Mouse (Mus musculus): ENCODE measurements around the gene Olfr1532-ps1. TPM values are rescaled to one million over a fixed set of nuclear protein-coding genes. Genes with fewer than 3 reads are reported as not detected.

Olfr1532-ps1 gene
- polyA plus RNA-seq (2012; rRNA removed; ENCODE audit: low replicate concordance): not detected in 2 replicates

DNA sequence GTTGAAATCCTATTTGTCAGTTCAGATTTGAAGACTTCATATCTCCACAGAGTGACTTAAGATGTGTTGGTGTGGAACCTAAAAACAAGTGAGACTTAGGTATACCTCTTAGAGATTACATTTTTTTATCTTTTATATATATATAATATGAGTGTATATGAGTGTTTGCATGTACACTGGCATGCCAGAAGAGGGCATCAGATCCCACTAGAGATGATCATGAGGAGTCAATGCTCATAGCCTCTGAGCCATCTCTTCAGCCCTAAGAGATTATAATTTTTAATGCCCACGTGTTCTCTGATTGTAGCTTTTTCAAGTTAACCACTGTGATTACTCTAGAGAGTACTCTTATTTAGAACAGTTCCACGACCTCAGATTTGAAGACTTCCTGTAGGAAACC is at the start of gene Olfr1532-ps1:
TSS of gene Olfr1532-ps1 (plus strand) at position 326 of the 400 bp plus-strand sequence.

DNA sequence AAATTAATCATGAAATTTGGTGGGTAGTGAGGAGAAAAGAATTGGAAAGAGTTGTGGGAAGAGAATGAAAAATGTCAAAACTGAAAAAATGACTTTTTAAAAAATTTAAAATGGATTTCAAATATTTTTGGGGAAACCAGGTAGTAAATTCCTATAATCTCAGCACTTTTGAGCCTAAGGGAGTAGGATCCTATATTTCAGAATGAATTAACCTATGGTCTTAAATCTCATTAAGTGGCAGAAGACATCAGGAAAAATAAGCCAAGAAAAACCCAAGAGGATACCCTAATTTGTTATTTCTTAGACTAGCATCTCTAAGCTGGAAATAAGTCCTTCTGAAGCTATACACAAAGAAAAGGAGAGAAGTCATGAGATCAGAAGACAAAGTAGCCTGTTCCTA is 44.9 kb upstream of the Olfr1532-ps1 start, which contains the start of gene Olfr704:
TSS of gene Olfr704 (plus strand) at position 301 of the 400 bp plus-strand sequence.

DNA sequence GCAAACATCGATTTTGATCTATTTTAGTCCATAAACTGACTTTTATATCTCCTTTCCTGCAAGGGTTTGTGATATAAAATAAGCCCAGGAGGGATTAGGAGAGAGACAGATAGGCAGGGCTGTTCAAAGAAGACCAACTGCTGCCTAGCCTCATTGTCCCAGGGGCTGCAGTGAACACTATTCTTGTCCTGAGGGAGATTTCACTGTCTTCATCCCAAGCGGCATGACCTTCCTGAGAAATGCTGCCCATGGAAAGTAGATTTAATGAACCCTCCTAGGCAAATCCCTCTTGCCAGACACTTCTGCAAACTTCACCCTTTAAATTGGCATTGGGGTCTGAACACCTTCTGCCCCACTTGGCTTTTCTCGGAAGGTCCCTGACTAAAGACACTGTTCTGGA is 31.0 kb upstream of the Olfr1532-ps1 start, which contains the start of gene Olfr705:
TSS of gene Olfr705 (minus strand) at position 101 of the 400 bp plus-strand sequence.

DNA sequence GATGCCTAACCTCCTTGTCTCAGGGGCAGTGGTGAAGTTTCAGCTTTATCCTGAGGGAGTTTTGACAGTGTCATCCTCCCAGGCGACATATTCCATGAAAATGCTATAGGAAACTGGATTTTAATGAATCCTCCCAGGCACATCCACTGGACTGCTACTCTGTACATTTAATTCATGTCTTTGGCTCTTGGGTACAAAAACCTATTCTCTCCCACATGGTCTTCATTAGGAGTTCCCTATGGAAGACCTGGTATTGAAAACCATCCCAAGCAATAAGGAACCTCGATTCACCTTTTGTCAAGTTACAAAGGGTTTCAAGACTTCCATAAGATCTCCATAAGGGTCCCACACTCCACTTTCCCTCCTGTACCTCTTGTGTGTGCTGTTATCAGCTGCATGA is 19.7 kb upstream of the Olfr1532-ps1 start, which contains the start of gene Olfr706:
TSS of gene Olfr706 (minus strand) at position 101 of the 400 bp plus-strand sequence.

DNA sequence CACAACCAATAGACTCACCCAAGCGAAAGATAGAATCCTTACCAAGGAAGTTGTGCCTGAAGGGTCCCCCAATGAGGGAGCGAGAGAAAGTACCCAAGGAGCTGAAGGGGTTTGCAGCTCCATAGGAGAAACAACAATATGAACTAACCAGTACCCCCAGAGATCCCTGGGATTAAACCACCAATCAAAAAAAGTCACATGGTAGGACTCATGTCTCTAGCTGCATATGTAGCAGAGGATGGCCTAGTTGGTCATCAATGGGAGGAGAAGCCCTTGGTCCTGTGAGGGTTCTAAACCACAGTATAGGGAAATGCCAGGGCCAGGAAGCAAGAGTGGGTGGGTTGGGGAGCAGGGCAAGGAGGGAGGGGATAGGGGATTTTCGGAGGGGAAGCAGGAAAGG is 6.7 kb upstream of the Olfr1532-ps1 start, which contains the start of gene Olfr707:
TSS of gene Olfr707 (minus strand) at position 101 of the 400 bp plus-strand sequence.

DNA sequence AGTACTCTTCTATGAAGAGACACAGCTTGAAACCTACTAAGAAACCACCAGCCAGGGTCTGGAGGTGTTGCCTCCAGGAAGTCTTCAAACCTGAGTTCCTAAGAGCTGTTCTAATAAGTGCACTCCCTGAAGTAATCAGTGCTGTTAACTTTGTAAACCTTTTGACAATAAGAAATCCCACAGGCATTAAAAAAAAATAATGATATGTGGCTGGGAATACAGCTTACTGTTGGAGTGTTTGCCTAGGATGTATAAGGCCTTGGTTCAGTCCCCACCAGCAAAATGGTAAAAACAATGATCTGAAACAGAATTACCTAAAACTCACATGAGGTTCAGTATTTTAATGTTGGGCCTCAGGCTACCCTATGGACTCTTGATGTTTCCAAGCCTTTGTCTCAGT is 24.3 kb downstream of the Olfr1532-ps1 start, which contains the start of gene Olfr709-ps1:
TSS of gene Olfr709-ps1 (minus strand) at position 101 of the 400 bp plus-strand sequence.

DNA sequence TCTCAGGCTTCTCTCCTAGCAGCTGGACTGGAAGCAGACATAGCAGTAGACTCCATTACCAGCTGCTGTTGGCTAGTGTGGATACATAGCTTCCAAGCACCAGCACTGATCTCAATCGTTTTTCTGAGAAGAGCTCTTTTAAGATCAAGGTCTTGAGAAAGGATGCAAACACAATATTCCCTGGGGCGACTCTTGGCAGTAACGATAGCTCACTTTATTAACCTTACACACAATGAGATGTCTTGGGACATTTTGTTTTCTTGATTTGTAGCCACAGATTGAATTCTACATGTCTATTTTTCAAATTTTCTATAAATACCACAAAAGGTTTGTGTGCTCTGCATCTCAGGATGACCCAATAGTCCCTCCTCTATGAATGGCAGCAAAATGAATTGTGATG is 40.4 kb downstream of the Olfr1532-ps1 start, which contains the start of gene Olfr710:
TSS of gene Olfr710 (minus strand) at position 101 of the 400 bp plus-strand sequence.

DNA sequence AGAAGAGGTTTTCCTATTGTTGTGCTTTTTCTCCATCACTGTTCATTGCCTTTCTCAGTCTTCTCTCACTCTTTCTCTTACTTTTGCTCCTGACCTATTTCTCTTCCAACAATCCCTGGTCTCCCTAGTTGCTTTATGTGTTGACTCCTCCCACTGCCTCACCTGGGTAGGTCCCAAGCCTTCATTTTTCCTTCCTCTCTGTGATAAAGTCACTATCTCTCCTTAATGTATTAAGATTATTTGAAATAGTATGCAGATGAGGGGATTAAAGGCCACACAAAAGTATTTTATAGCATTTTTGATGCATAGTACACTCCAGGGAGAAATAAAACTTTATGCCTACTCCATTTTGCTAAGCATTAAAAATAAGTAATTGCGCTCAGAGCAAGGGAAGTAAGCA is 56.0 kb downstream of the Olfr1532-ps1 start, which contains the start of gene Olfr6:
TSS of gene Olfr6 (minus strand) at position 101 of the 400 bp plus-strand sequence.

Other genes with a start within 250 kb of the Olfr1532-ps1 start
- gene Olfr693, start 227.4 kb upstream of the Olfr1532-ps1 start, polyA plus RNA-seq (2012; rRNA removed; ENCODE audit: low replicate concordance): not detected in 2 replicates
- gene Olfr694, start 216.2 kb upstream of the Olfr1532-ps1 start, polyA plus RNA-seq (2012; rRNA removed; ENCODE audit: low replicate concordance): not detected in 2 replicates
- not detected in 2 replicates for gene Olfr695, start 191.6 kb upstream of the Olfr1532-ps1 start, polyA plus RNA-seq (2012; rRNA removed; ENCODE audit: low replicate concordance)
- gene Olfr697, start 165.6 kb upstream of the Olfr1532-ps1 start, polyA plus RNA-seq (2012; rRNA removed; ENCODE audit: low replicate concordance): not detected in 2 replicates
- gene Olfr698, start 152.6 kb upstream of the Olfr1532-ps1 start, polyA plus RNA-seq (2012; rRNA removed; ENCODE audit: low replicate concordance): not detected in 2 replicates
- gene Olfr699, start 114.8 kb upstream of the Olfr1532-ps1 start, polyA plus RNA-seq (2012; rRNA removed; ENCODE audit: low replicate concordance): not detected in 2 replicates
- gene Olfr700, start 99.2 kb upstream of the Olfr1532-ps1 start, polyA plus RNA-seq (2012; rRNA removed; ENCODE audit: low replicate concordance): not detected in 2 replicates
- gene Olfr701, start 93.9 kb upstream of the Olfr1532-ps1 start, polyA plus RNA-seq (2012; rRNA removed; ENCODE audit: low replicate concordance): not detected in 2 replicates
- not detected in 2 replicates for gene Olfr702, start 74.1 kb upstream of the Olfr1532-ps1 start, polyA plus RNA-seq (2012; rRNA removed; ENCODE audit: low replicate concordance)
- gene Olfr703, start 64.6 kb upstream of the Olfr1532-ps1 start, polyA plus RNA-seq (2012; rRNA removed; ENCODE audit: low replicate concordance): not detected in 2 replicates
- not detected in 2 replicates for gene Olfr704, start 44.8 kb upstream of the Olfr1532-ps1 start, polyA plus RNA-seq (2012; rRNA removed; ENCODE audit: low replicate concordance)
- gene Olfr705, start 31.1 kb upstream of the Olfr1532-ps1 start, polyA plus RNA-seq (2012; rRNA removed; ENCODE audit: low replicate concordance): not detected in 2 replicates
- not detected in 2 replicates for gene Olfr706, start 19.8 kb upstream of the Olfr1532-ps1 start, polyA plus RNA-seq (2012; rRNA removed; ENCODE audit: low replicate concordance)
- not detected in 2 replicates for gene Olfr707, start 6.8 kb upstream of the Olfr1532-ps1 start, polyA plus RNA-seq (2012; rRNA removed; ENCODE audit: low replicate concordance)
- gene Olfr709-ps1, start 24.2 kb downstream of the Olfr1532-ps1 start, polyA plus RNA-seq (2012; rRNA removed; ENCODE audit: low replicate concordance): not detected in 2 replicates
- not detected in 2 replicates for gene Olfr710, start 40.3 kb downstream of the Olfr1532-ps1 start, polyA plus RNA-seq (2012; rRNA removed; ENCODE audit: low replicate concordance)
- not detected in 2 replicates for gene Olfr6, start 55.9 kb downstream of the Olfr1532-ps1 start, polyA plus RNA-seq (2012; rRNA removed; ENCODE audit: low replicate concordance)
- not detected in 2 replicates for gene Olfr711, start 67.5 kb downstream of the Olfr1532-ps1 start, polyA plus RNA-seq (2012; rRNA removed; ENCODE audit: low replicate concordance)
- gene Olfr2, start 98.1 kb downstream of the Olfr1532-ps1 start, polyA plus RNA-seq (2012; rRNA removed; ENCODE audit: low replicate concordance): not detected in 2 replicates
- gene Olfr713, start 123.2 kb downstream of the Olfr1532-ps1 start, polyA plus RNA-seq (2012; rRNA removed; ENCODE audit: low replicate concordance): not detected in 2 replicates
- not detected in 2 replicates for gene Olfr714, start 163.0 kb downstream of the Olfr1532-ps1 start, polyA plus RNA-seq (2012; rRNA removed; ENCODE audit: low replicate concordance)
- not detected in 2 replicates for gene Olfr17, start 185.2 kb downstream of the Olfr1532-ps1 start, polyA plus RNA-seq (2012; rRNA removed; ENCODE audit: low replicate concordance)
- not detected in 2 replicates for gene Olfr715b, start 202.4 kb downstream of the Olfr1532-ps1 start, polyA plus RNA-seq (2012; rRNA removed; ENCODE audit: low replicate concordance)
- gene Olfr715, start 223.1 kb downstream of the Olfr1532-ps1 start, polyA plus RNA-seq (2012; rRNA removed; ENCODE audit: low replicate concordance): not detected in 2 replicates
- gene Olfr716, start 230.3 kb downstream of the Olfr1532-ps1 start, polyA plus RNA-seq (2012; rRNA removed; ENCODE audit: low replicate concordance): not detected in 2 replicates